Mouse (Mus musculus): ENCODE results near the gene Acap3. TPM values are rescaled to one million over a fixed set of nuclear protein-coding genes. Genes with fewer than 3 reads are reported as not detected.

The Acap3 gene
- polyA plus RNA-seq, 1 experiment from 2014 or later: 34.6 TPM

DNA sequence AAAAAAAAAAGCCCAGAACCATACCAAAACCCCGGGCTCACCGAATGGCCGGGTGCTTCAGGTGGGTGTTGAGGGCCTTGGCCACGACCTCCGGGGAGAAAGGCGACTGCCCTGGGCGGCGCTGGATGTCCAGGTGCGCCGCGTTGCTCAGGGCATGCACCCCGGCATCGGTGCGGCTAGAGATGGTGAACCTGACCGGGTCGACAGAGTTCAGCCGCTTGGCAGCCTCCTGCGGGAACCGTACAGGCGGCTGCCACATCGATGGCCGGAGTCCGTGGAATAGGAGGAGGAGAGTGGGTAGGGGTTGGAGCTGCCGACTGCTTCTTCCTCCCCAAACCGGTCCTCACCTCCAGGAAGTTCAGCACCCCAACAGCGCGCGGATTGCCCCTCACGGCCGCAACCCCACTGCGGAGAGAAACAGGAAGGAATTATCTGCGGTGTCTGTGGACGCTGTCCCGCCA, 581 bp upstream of the Acap3 start:
- DNase-seq (ENCODE audit: low spot score) (no peak), ATAC-seq (replicated peaks; ENCODE audit: low FRiP score) (no peak)
- no peak overlapping the region for H3K27ac ChIP-seq (ENCODE audit: low read depth, low read length)
- H3K9me3 ChIP-seq (ENCODE audit: control insufficient read depth, low read length): no peaks in the 10 kb centered on the region
- H3K36me3 ChIP-seq (ENCODE audit: control insufficient read depth, insufficient read depth, low read length): peaks cover 4% of the 10 kb centered on the region
- peak overlapping the region; percentile 90 for H3K4me3 ChIP-seq (ENCODE audit: low read depth, low read length)
- H3K4me2 ChIP-seq (ENCODE audit: low read depth, low read length, severe bottlenecking): peak overlapping the region; percentile 98
- WGBS: 0% methylated on average over 34 of the region's 34 CpGs
- peak overlapping the region; percentile 88 for H3K9ac ChIP-seq (ENCODE audit: low read length)
- peaks cover 17% of the 10 kb centered on the region; the same call in 1 of the 2 replicates for H3K4me1 ChIP-seq (replicated peaks; ENCODE audit: control insufficient read depth, insufficient read depth, low read length)
- H3K27me3 ChIP-seq (ENCODE audit: control insufficient read depth, insufficient read depth, low read length): no peaks in the 10 kb centered on the region

GRCm38 (mm10) chr4:155892017-155892416, 395 bp downstream of the Acap3 start:
- Histone ChIP-seq H3K27me3 (ENCODE audit: control insufficient read depth, insufficient read depth, low read length) (no peaks in the 10 kb centered on the region), H3K4me2 (ENCODE audit: low read depth, low read length, severe bottlenecking) (peak overlapping the region; percentile 98), H3K9ac (ENCODE audit: low read length) (peak overlapping the region; percentile 88), H3K27ac (ENCODE audit: low read depth, low read length) (peak overlapping the region; percentile 96), H3K4me1 (replicated peaks; ENCODE audit: control insufficient read depth, insufficient read depth, low read length) (peaks cover 17% of the 10 kb centered on the region; the same call in 1 of the 2 replicates), H3K4me3 (ENCODE audit: low read depth, low read length) (peak overlapping the region; percentile 90), H3K36me3 (ENCODE audit: control insufficient read depth, insufficient read depth, low read length) (peaks cover 3% of the 10 kb centered on the region), H3K9me3 (ENCODE audit: control insufficient read depth, low read length) (no peaks in the 10 kb centered on the region)
- DNase-seq (ENCODE audit: low spot score) (peak; percentile 91), ATAC-seq (replicated peaks; ENCODE audit: low FRiP score) (peak; percentile 91)
- under 1% methylated on average over 47 of the region's 56 CpGs for WGBS

DNA sequence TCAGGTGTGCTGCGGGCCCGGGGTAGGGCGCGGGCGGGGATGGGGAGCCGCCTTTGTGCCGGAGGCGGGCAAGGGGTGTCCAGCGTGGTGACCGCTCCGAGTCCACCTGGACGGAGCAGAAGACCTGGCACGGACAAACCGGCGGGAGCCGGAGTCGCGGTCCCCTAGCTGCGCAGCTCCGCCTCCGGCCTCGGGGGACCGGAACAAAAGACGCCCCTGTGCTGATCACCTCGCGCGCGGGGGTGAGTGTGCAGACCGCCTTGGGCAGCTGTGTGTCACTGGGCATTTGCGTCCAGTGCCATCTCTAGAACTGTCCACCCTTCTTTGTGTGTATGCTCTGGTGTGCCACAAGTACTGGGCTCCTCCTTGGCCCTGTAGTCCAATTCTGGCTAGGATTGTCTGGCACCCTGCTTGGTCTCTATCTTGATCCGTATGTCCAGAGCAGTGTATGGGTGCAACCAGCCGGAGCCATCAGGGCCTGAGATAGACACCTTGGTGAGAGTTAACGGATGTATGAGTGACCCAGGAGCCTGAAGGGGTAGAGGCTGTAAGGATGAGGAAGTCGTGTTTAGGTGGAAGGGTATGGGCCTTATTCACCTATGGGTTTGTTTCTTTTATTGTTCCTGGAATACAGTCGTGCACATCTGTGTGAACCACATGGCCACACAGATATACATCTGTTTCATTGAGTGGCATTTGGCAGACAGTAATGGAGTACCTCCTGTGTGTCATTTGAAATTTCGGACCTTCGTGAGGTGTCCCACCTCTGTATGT, 1.0 kb downstream of the Acap3 start:
- peaks cover 3% of the 10 kb centered on the region for H3K36me3 ChIP-seq (ENCODE audit: control insufficient read depth, insufficient read depth, low read length)
- peak overlapping the region; percentile 90 for H3K4me3 ChIP-seq (ENCODE audit: low read depth, low read length)
- H3K9ac ChIP-seq (ENCODE audit: low read length): peak overlapping the region; percentile 88
- DNase-seq (ENCODE audit: low spot score) (peak; percentile 69), ATAC-seq (replicated peaks; ENCODE audit: low FRiP score) (peak; percentile 57)
- 6% methylated on average over 37 of the region's 37 CpGs for WGBS
- no peaks in the 10 kb centered on the region for H3K9me3 ChIP-seq (ENCODE audit: control insufficient read depth, low read length)
- no peaks in the 10 kb centered on the region for H3K27me3 ChIP-seq (ENCODE audit: control insufficient read depth, insufficient read depth, low read length)
- H3K27ac ChIP-seq (ENCODE audit: low read depth, low read length): peak overlapping the region; percentile 96
- H3K4me2 ChIP-seq (ENCODE audit: low read depth, low read length, severe bottlenecking): peak overlapping the region; percentile 98
- H3K4me1 ChIP-seq (replicated peaks; ENCODE audit: control insufficient read depth, insufficient read depth, low read length): peaks cover 17% of the 10 kb centered on the region; the same call in 1 of the 2 replicates

DNA sequence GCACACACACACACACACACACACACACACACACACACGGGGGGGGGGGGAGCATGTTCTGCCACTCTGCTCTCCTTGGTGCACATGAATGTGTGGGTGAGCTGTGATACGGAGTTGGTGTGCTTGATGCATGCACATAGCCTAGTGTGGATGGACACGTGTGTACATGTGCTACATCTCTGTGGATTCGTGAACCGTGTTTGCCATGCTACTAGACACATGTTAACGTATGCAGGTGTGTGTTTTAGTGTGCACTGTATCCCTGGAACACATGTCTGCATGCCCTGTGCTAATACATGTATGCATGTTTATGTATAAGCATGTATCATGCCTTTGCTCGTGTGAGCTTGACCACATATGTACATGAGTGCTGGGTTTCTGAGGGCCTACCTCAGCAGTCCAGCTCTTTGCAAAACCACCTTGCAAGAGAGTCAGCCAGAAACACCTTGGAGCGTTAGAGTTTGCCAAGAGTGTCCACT, 1.6 kb downstream of the Acap3 start:
- H3K4me2 ChIP-seq (ENCODE audit: low read depth, low read length, severe bottlenecking): peak overlapping the region; percentile 98
- H3K27me3 ChIP-seq (ENCODE audit: control insufficient read depth, insufficient read depth, low read length): no peaks in the 10 kb centered on the region
- ATAC-seq (replicated peaks; ENCODE audit: low FRiP score): no peak
- WGBS: 72% methylated on average over 8 of the region's 8 CpGs
- DNase-seq (ENCODE audit: low spot score): peak; percentile 48
- H3K9me3 ChIP-seq (ENCODE audit: control insufficient read depth, low read length): no peaks in the 10 kb centered on the region
- H3K4me3 ChIP-seq (ENCODE audit: low read depth, low read length): peak overlapping the region; percentile 90
- peaks cover 17% of the 10 kb centered on the region; the same call in 1 of the 2 replicates for H3K4me1 ChIP-seq (replicated peaks; ENCODE audit: control insufficient read depth, insufficient read depth, low read length)
- H3K27ac ChIP-seq (ENCODE audit: low read depth, low read length): no peak overlapping the region
- H3K9ac ChIP-seq (ENCODE audit: low read length): peak overlapping the region; percentile 88; the same call in 1 of the 2 replicates
- no peaks in the 10 kb centered on the region; the same call in 1 of the 2 replicates for H3K36me3 ChIP-seq (ENCODE audit: control insufficient read depth, insufficient read depth, low read length)

GRCm38 (mm10) chr4:155894311-155894881, 2.8 kb downstream of the Acap3 start:
- peak; percentile 54 for DNase-seq (ENCODE audit: low spot score)
- ATAC-seq (replicated peaks; ENCODE audit: low FRiP score): no peak
- Histone ChIP-seq H3K4me3 (ENCODE audit: low read depth, low read length) (0 out of 2 replicates have a peak overlapping the region, but pooled peaks have one; percentile 5), H3K36me3 (ENCODE audit: control insufficient read depth, insufficient read depth, low read length) (no peaks in the 10 kb centered on the region; the same call in 1 of the 2 replicates), H3K9ac (ENCODE audit: low read length) (peak overlapping the region; percentile 21; the same call in 1 of the 2 replicates), H3K27ac (ENCODE audit: low read depth, low read length) (no peak overlapping the region), H3K4me1 (replicated peaks; ENCODE audit: control insufficient read depth, insufficient read depth, low read length) (peaks cover 17% of the 10 kb centered on the region; the same call in 1 of the 2 replicates), H3K4me2 (ENCODE audit: low read depth, low read length, severe bottlenecking) (peak overlapping the region; percentile 15; the same call in 1 of the 2 replicates), H3K27me3 (ENCODE audit: control insufficient read depth, insufficient read depth, low read length) (no peaks in the 10 kb centered on the region), H3K9me3 (ENCODE audit: control insufficient read depth, low read length) (no peaks in the 10 kb centered on the region)
- WGBS: 44% methylated on average over 8 of the region's 8 CpGs

DNA sequence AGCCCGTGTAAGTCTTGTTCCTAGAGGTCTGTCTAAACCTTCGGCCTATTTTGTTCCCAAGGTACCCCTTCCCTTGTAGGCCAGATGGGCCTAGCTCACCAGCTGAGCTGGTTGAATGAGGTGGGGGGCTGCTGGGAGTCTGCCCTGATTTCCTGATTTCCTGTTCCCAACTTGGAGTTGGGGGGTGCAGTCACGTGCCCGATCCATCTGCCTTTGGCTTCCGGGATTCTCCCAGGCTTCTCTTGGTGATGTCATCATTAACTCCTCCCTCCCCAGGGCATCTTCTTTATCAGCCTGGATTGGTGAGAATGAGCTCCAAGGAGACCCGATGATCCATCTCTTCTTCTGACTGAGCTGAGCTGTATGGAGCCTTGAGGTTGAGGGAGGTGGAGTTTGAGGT, 3.6 kb downstream of the Acap3 start:
- Histone ChIP-seq H3K27me3 (ENCODE audit: control insufficient read depth, insufficient read depth, low read length) (no peaks in the 10 kb centered on the region), H3K4me3 (ENCODE audit: low read depth, low read length) (no peak overlapping the region), H3K36me3 (ENCODE audit: control insufficient read depth, insufficient read depth, low read length) (peaks cover 3% of the 10 kb centered on the region; the same call in 1 of the 2 replicates), H3K9ac (ENCODE audit: low read length) (no peak overlapping the region; the same call in 1 of the 2 replicates), H3K4me1 (replicated peaks; ENCODE audit: control insufficient read depth, insufficient read depth, low read length) (peaks cover 17% of the 10 kb centered on the region; the same call in 1 of the 2 replicates), H3K4me2 (ENCODE audit: low read depth, low read length, severe bottlenecking) (no peak overlapping the region), H3K27ac (ENCODE audit: low read depth, low read length) (no peak overlapping the region), H3K9me3 (ENCODE audit: control insufficient read depth, low read length) (no peaks in the 10 kb centered on the region)
- WGBS: 49% methylated on average over 6 of the region's 6 CpGs
- DNase-seq (ENCODE audit: low spot score) (peak; percentile 50), ATAC-seq (replicated peaks; ENCODE audit: low FRiP score) (no peak)

DNA sequence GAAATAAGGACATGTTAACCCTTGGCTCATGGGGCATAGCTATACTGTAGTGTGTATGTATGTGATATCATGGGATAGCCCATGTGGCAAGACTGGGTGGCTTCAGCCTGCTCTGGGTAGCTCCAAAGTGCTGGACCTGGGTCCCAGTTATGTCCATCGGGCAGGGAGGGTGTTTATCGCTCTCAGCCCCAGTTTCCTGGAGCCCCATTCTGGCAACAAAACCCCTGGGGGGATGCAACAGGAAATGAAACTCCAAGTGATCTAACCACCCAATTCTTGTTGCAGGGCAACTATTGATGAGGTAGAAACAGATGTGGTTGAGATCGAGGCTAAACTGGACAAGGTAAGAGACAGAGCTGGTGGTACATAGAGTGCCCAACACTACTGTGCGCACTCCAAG, 4.2 kb downstream of the Acap3 start:
- peaks cover 3% of the 10 kb centered on the region; the same call in 1 of the 2 replicates for H3K36me3 ChIP-seq (ENCODE audit: control insufficient read depth, insufficient read depth, low read length)
- no peak overlapping the region for H3K4me3 ChIP-seq (ENCODE audit: low read depth, low read length)
- 91% methylated on average over 4 of the region's 4 CpGs for WGBS
- no peaks in the 10 kb centered on the region for H3K27me3 ChIP-seq (ENCODE audit: control insufficient read depth, insufficient read depth, low read length)
- no peak overlapping the region for H3K9ac ChIP-seq (ENCODE audit: low read length)
- H3K4me1 ChIP-seq (replicated peaks; ENCODE audit: control insufficient read depth, insufficient read depth, low read length): peaks cover 13% of the 10 kb centered on the region; the same call in 1 of the 2 replicates
- no peaks in the 10 kb centered on the region for H3K9me3 ChIP-seq (ENCODE audit: control insufficient read depth, low read length)
- DNase-seq (ENCODE audit: low spot score): peak; percentile 44
- no peak overlapping the region for H3K4me2 ChIP-seq (ENCODE audit: low read depth, low read length, severe bottlenecking)
- ATAC-seq (replicated peaks; ENCODE audit: low FRiP score): no peak
- H3K27ac ChIP-seq (ENCODE audit: low read depth, low read length): no peak overlapping the region

GRCm38 (mm10) chr4:155896461-155896860, 4.8 kb downstream of the Acap3 start:
- Histone ChIP-seq H3K4me2 (ENCODE audit: low read depth, low read length, severe bottlenecking) (no peak overlapping the region), H3K36me3 (ENCODE audit: control insufficient read depth, insufficient read depth, low read length) (peaks cover 3% of the 10 kb centered on the region; the same call in 1 of the 2 replicates)
- WGBS: 97% methylated on average over 12 of the region's 12 CpGs

More at GRCm38 (mm10) chr4:155896461-155896860, 4.8 kb downstream of the Acap3 start:
- peaks cover 11% of the 10 kb centered on the region; the same call in 1 of the 2 replicates for H3K4me1 ChIP-seq (replicated peaks; ENCODE audit: control insufficient read depth, insufficient read depth, low read length)
- H3K4me3 ChIP-seq (ENCODE audit: low read depth, low read length): no peak overlapping the region
- no peaks in the 10 kb centered on the region for H3K9me3 ChIP-seq (ENCODE audit: control insufficient read depth, low read length)
- H3K9ac ChIP-seq (ENCODE audit: low read length): no peak overlapping the region
- ATAC-seq (replicated peaks; ENCODE audit: low FRiP score) (no peak), DNase-seq (ENCODE audit: low spot score) (peak; percentile 44)
- no peak overlapping the region for H3K27ac ChIP-seq (ENCODE audit: low read depth, low read length)
- H3K27me3 ChIP-seq (ENCODE audit: control insufficient read depth, insufficient read depth, low read length): no peaks in the 10 kb centered on the region
